Mouse (Mus musculus): Measurements from ENCODE around the gene Olfr850. TPM values are rescaled to one million over a fixed set of nuclear protein-coding genes. Genes with fewer than 3 reads are reported as not detected.

The Olfr850 gene
- polyA plus RNA-seq (2017; shearing (Covaris generic)), result not detected

GRCm38 (mm10) chr9:19478148-19478547 is at the start of gene Olfr850:
TSS of gene Olfr850 (minus strand) at chr9:19478248.

DNA sequence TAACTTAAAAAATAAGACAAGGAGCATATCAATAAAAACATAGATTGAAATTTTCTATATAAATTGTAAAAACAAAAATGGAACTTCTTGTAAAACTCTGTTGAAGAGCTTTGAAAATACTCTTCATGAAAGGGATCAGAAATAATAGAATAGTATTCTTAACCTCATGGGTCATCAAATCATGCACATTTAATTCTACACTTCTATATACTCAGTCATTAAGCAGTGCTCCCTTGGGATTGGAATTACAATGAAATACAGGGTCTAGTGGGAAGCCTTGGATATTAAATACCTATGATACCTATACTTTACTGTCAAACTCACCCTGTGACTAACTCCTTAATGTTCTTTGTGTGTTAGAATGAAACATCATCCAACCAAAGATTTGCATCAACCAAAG is 14.9 kb upstream of the Olfr850 start, which contains the start of gene Olfr851:
Gene Olfr851 (plus strand): TSS at position 301 of the 400 bp plus-strand sequence.

GRCm38 (mm10) chr9:19439966-19440365 is 38.1 kb downstream of the Olfr850 start, which contains the start of gene Olfr849:
TSS of gene Olfr849 (plus strand) at chr9:19440266.

Other genes starting within 250 kb of the Olfr850 start
- 0.07 TPM for gene Olfr843, start 226.3 kb downstream of the Olfr850 start, polyA plus RNA-seq (2017; shearing (Covaris generic))
- not detected for gene Olfr844, start 161.9 kb downstream of the Olfr850 start, polyA plus RNA-seq (2017; shearing (Covaris generic))
- not detected for gene Olfr845, start 141.8 kb downstream of the Olfr850 start, polyA plus RNA-seq (2017; shearing (Covaris generic))
- gene Olfr846, start 114.2 kb downstream of the Olfr850 start, polyA plus RNA-seq (2017; shearing (Covaris generic)), result not detected
- gene Olfr847, start 99.6 kb downstream of the Olfr850 start, polyA plus RNA-seq (2017; shearing (Covaris generic)), result not detected
- not detected for gene Olfr849, start 38.0 kb downstream of the Olfr850 start, polyA plus RNA-seq (2017; shearing (Covaris generic))
- gene Olfr851, start 15.0 kb upstream of the Olfr850 start, polyA plus RNA-seq (2017; shearing (Covaris generic)), result not detected
- gene Olfr853, start 62.8 kb upstream of the Olfr850 start, polyA plus RNA-seq (2017; shearing (Covaris generic)), result not detected
- not detected for gene Olfr854, start 89.1 kb upstream of the Olfr850 start, polyA plus RNA-seq (2017; shearing (Covaris generic))
- gene Olfr855, start 104.4 kb upstream of the Olfr850 start, polyA plus RNA-seq (2017; shearing (Covaris generic)), result not detected
- gene Zfp317, start 143.9 kb upstream of the Olfr850 start, polyA plus RNA-seq (2017; shearing (Covaris generic)), result 26.6 TPM
- gene Olfr857, start 231.2 kb upstream of the Olfr850 start, polyA plus RNA-seq (2017; shearing (Covaris generic)), result not detected

All from effector memory CD4-positive, alpha-beta T cell, adult 5 months (primary cell).